Mouse (Mus musculus) liver, embryonic 15.5 days (tissue): Measurements from ENCODE around the gene Ptpn14. TPM values are rescaled to one million over a fixed set of nuclear protein-coding genes. Genes with fewer than 3 reads are reported as not detected.

ENCODE experiments used
- ATAC-seq: fragments of 200-750 bp; cut with Nextera tagmentation; 2 replicates; pipeline ENCODE4 v1.8.0; 2017; ENCODE audit warnings: moderate number of reproducible peaks, mild to moderate bottlenecking, moderate library complexity; ENCODE audit not compliant: insufficient read depth
- H3K27ac ChIP-seq: fragments of 300-500 bp; sonication (generic); replicated peaks from 2 replicates; pipeline ENCODE4 v1.5.1; 2015; ENCODE audit warnings: mild to moderate bottlenecking, inconsistent platforms
- H3K27me3 ChIP-seq: fragments of 300-500 bp; sonication (generic); 2 replicates; pipeline ENCODE4 v1.6.1; 2015; ENCODE audit warnings: mild to moderate bottlenecking, inconsistent platforms
- H3K36me3 ChIP-seq: fragments of 300-500 bp; sonication (generic); replicated peaks from 2 replicates; pipeline ENCODE4 v1.6.1; 2015; ENCODE audit warnings: moderate library complexity, mild to moderate bottlenecking, inconsistent platforms
- H3K4me1 ChIP-seq: fragments of 300-500 bp; sonication (generic); replicated peaks from 2 replicates; pipeline ENCODE4 v1.6.1; 2015; ENCODE audit warnings: inconsistent platforms
- H3K4me2 ChIP-seq: fragments of 300-500 bp; sonication (generic); 2 replicates; pipeline ENCODE4 v1.6.1; 2015; ENCODE audit warnings: moderate library complexity, mild to moderate bottlenecking, inconsistent platforms
- H3K4me3 ChIP-seq: fragments of 300-500 bp; sonication (generic); replicated peaks from 2 replicates; pipeline ENCODE4 v1.5.1; 2015; ENCODE audit warnings: mild to moderate bottlenecking, inconsistent platforms
- H3K9ac ChIP-seq: fragments of 300-500 bp; sonication (generic); 2 replicates; pipeline ENCODE4 v1.6.1; 2015; ENCODE audit warnings: moderate library complexity, mild to moderate bottlenecking, inconsistent platforms
- H3K9me3 ChIP-seq: fragments of 300-500 bp; sonication (generic); replicated peaks from 2 replicates; pipeline ENCODE4 v1.6.1; 2016; ENCODE audit warnings: inconsistent platforms
- WGBS: fragments of 180-500 bp; shearing (Covaris S2); methylation state at CpG from one replicate; pipeline ENCODE4 v1.1.7; 2015; ENCODE audit warnings: mixed read lengths; ENCODE audit not compliant: insufficient replicate concordance; 5-methylcytosine and 5-hydroxymethylcytosine counted together
- polyA plus RNA-seq: library from polyadenylated mRNA; unstranded; fragments of >200 nt; fragmentation: Nextera tagmentation; extraction: Ambion mirVana; gene quantifications from 2 replicates; pipeline ENCODE4 v1.2.1, GENCODE M21; 2015

The Ptpn14 gene
- polyA plus RNA-seq, 1 experiment from 2014 or later: 0.40 TPM

DNA sequence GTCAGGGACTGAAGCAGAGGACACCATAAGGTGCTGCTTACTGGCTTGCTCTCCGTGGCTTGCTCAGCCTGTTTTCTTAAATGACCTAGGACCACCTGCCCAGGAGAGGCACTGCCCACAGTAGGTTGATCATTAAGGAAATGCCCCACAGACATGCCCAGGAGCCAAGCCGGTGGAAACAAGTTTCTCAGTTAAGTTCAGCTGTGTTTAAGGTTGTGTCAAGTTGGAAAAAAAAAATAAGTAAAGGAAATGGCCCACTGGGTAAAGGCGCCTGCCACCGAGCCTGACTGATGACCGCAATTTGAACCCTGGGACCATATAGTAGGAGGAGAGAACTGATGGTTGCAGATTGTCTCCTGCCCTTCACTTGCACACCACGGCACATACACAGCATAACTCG lies 62.6 kb downstream of the Ptpn14 start:
- 67% methylated on average over 7 of the region's 7 CpGs for WGBS
- no peaks in the 10 kb centered on the region for H3K36me3 ChIP-seq
- no peak overlapping the region for H3K4me3 ChIP-seq
- no peak for ATAC-seq
- H3K4me1 ChIP-seq: peaks cover 9% of the 10 kb centered on the region; the same call in 1 of the 2 replicates
- no peak overlapping the region for H3K4me2 ChIP-seq
- no peak overlapping the region for H3K27ac ChIP-seq
- H3K9me3 ChIP-seq: no peaks in the 10 kb centered on the region
- no peaks in the 10 kb centered on the region for H3K27me3 ChIP-seq
- no peak overlapping the region for H3K9ac ChIP-seq

DNA sequence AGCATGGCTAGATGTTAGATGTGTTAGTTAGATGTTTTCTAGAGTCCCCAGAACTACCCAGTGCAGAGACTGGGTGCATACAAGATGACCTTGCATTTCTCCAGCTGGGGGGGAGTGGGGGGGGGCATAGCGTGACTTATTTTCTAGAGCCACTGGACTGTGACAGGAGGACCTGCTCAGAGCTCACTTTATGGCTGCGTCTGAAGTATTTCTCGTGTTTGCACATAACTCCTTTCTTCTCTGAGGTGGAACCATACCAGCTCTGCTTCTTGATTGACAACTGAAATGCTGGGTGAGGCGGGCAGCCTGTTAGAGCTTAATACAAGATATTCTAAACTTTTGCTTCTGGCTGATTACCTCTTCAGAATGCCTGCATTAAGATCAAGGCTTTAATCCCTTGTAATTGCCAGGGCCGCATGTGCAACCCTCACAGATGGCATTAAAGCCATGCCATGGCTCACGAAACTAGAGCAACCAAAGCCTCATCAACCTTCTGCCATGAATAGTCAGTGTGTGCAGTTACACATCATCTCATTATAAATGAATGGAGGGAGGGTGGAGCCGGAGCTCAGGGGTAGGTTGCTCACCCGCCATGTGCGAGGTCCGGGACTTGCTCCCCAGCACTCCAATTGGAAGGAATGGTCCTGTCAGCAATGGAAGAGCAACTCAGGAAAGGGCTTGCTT lies 63.6 kb downstream of the Ptpn14 start:
- no peak overlapping the region for H3K4me2 ChIP-seq
- H3K36me3 ChIP-seq: no peaks in the 10 kb centered on the region
- no peak overlapping the region for H3K27ac ChIP-seq
- peaks cover 17% of the 10 kb centered on the region for H3K4me1 ChIP-seq
- no peaks in the 10 kb centered on the region for H3K27me3 ChIP-seq
- no peak overlapping the region for H3K9ac ChIP-seq
- H3K9me3 ChIP-seq: no peaks in the 10 kb centered on the region
- ATAC-seq: no peak
- 71% methylated on average over 10 of the region's 10 CpGs for WGBS
- H3K4me3 ChIP-seq: no peak overlapping the region

DNA sequence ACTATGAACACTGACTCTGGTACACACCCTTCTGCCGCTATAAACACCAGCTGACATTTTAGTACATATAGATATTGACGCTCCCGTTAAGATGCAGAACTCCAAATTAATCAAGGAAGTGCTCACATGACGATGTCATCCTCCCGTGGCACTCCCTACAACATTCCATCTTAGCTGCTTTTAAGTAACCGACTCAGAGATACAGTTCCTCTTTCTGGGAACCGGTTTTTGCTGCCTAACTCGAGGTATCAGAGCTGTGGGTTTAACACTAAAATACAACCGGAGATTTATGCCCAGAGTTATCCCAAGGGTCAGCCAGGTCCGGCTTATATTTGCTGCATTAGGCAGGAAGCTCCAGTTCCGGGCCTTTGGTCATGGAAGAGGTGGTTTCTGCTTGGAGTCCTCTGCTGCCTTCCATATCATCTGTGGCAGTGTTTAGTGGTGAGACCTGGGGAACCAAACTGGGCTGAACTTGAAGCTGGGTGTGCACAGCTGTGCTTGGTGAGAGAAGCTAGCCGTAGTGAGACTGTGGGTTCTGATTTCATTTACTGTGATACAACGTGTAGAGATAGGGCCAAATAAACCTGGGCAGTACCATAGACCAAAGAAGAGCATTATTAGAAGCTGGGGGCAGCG lies 64.6 kb downstream of the Ptpn14 start:
- Histone ChIP-seq H3K9ac (no peak overlapping the region), H3K4me3 (no peak overlapping the region), H3K9me3 (no peaks in the 10 kb centered on the region), H3K4me1 (peaks cover 17% of the 10 kb centered on the region), H3K4me2 (no peak overlapping the region), H3K27ac (no peak overlapping the region), H3K36me3 (no peaks in the 10 kb centered on the region), H3K27me3 (no peaks in the 10 kb centered on the region)
- ATAC-seq: no peak
- WGBS: 25% methylated on average over 14 of the region's 14 CpGs

DNA sequence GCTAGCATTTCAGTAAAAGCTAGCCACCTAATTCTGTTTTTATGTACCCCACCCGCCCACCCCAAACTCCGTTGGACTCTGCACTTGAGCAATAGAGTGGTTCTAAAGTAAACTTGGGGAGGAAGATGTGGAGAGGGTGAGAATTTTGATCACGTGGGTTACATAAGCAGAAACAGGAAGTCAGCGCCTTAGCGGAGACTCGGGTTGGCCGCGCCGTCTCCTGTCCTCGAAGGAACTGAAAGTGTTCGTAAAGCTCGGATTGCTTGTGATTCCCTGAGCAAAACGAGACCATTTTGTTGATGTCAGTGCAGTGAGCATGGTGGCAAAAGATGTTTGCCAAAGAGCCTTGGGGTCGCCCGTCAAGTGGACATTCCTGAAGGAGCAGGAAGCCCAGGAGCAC lies 70.9 kb downstream of the Ptpn14 start:
- Histone ChIP-seq H3K27ac (no peak overlapping the region), H3K4me3 (no peak overlapping the region), H3K27me3 (no peaks in the 10 kb centered on the region), H3K9ac (no peak overlapping the region), H3K4me1 (peaks cover 25% of the 10 kb centered on the region), H3K4me2 (peak overlapping the region; percentile 18; the same call in 1 of the 2 replicates), H3K36me3 (no peaks in the 10 kb centered on the region), H3K9me3 (no peaks in the 10 kb centered on the region)
- WGBS: 37% methylated on average over 15 of the region's 15 CpGs
- ATAC-seq: no peak

DNA sequence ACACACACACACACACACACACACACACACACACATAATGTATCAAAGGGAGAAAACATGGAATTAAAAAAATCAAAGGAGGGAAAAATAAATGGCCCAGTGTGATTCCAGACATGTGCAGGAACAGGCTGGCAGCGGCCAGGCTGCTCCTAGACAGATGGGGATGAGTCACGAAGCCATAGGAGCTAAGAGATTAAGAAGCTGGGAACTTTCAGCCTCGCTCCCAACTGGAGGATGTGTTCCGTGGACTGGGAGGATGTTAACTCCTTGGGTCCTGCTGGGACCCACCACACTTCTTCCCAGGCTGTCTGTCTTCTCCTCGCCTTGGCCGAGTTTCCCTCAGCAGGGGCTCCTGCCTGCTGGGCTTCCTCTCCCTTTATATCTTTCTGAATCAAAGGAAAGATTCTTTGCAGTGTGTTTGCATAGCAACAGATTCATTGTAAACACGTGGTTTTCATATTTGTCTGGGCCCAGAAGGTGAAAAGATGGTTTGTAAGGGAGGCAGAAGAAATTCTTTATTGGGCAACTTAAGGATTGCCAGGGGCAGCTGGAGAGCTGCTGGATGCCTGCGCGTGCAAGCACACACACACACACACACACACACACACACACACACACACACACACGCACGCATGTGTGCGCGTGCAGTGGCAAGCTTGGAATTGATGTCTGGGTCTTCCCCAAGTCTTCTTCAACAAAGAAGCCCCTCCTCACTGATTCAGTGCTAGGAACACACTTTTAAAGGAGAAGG lies 72.3 kb downstream of the Ptpn14 start:
- Histone ChIP-seq H3K4me3 (no peak overlapping the region), H3K27ac (no peak overlapping the region)
- no peak for ATAC-seq

DNA sequence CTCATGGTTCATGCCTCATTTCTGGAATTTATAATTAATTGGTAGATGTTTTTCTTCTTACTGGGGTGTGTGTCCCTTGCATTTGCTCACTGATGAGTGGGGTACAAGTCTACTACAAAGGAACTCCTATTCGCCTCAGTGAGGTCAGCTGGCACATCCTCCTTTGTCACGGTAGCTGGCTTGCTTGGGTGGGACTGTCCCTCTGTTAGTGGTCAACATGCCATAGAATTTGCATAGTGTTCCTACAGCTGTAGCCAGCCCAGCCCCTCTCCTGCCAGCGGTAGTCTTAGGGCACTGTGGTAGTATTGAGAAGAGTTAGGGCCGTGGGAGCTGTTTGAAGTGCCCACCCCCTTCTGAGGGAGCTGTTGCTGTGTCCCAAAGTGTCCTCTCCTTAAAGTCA lies 73.2 kb downstream of the Ptpn14 start:
- Histone ChIP-seq H3K36me3 (no peaks in the 10 kb centered on the region), H3K4me2 (no peak overlapping the region), H3K9ac (no peak overlapping the region), H3K4me3 (no peak overlapping the region), H3K27me3 (no peaks in the 10 kb centered on the region), H3K4me1 (peaks cover 12% of the 10 kb centered on the region), H3K27ac (no peak overlapping the region), H3K9me3 (no peaks in the 10 kb centered on the region)
- ATAC-seq: no peak
- WGBS: 76% methylated on average over 4 of the region's 4 CpGs

More for the DNA sequence above, 72.3 kb downstream of the Ptpn14 start:
- Histone ChIP-seq H3K9me3 (no peaks in the 10 kb centered on the region), H3K4me2 (no peak overlapping the region), H3K4me1 (peaks cover 22% of the 10 kb centered on the region), H3K27me3 (no peaks in the 10 kb centered on the region), H3K36me3 (no peaks in the 10 kb centered on the region), H3K9ac (no peak overlapping the region)
- WGBS: 78% methylated on average over 13 of the region's 13 CpGs

DNA sequence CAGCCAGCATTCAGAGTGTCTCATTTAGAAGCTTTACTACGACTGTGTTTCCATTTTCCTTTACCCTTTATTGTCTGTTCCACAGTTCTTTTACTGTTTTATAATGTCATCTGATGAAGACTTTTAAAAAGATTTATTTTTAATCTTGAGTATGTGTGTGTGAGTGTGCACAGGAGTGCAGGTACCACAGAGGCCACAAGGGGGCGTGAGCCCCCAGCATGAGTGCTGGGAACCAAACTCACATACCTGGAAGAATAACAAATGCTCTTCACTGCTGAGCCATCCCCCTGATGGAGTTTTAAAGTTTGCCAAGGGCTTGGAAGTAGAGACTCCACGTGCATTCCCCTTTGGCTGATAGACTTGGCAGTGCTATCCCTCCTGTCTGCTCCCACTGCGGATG lies 74.5 kb downstream of the Ptpn14 start:
- H3K27ac ChIP-seq: no peak overlapping the region

DNA sequence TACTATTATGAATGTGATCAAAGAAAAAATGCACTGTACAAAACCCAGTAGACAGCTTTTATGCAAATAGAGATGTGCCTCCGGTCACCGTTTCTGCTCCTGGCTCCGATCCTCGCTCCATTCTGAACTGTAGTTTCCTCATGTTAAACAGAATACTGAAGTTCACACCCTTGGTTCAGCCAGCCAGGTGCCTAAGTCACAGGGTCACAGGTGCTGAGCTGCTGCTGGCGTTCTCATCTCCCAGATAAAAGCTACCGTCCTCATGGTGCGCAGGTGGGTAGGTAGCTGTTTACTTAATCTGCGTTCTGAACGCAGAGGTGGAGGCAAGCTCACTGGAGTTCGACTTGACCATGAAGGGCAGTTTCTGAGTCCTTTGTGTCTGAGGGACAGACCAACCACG lies 75.7 kb downstream of the Ptpn14 start:
- no peak for ATAC-seq
- Histone ChIP-seq H3K9ac (no peak overlapping the region), H3K36me3 (no peaks in the 10 kb centered on the region), H3K4me3 (no peak overlapping the region), H3K9me3 (no peaks in the 10 kb centered on the region), H3K4me2 (no peak overlapping the region), H3K27me3 (no peaks in the 10 kb centered on the region), H3K4me1 (peaks cover 30% of the 10 kb centered on the region), H3K27ac (no peak overlapping the region)
- WGBS: 77% methylated on average over 11 of the region's 11 CpGs

More for the DNA sequence above, 74.5 kb downstream of the Ptpn14 start:
- Histone ChIP-seq H3K9me3 (no peaks in the 10 kb centered on the region), H3K4me2 (no peak overlapping the region), H3K27me3 (no peaks in the 10 kb centered on the region), H3K4me3 (no peak overlapping the region), H3K4me1 (peaks cover 22% of the 10 kb centered on the region), H3K36me3 (no peaks in the 10 kb centered on the region), H3K9ac (no peak overlapping the region)
- WGBS: 79% methylated on average over 4 of the region's 4 CpGs
- ATAC-seq: no peak

DNA sequence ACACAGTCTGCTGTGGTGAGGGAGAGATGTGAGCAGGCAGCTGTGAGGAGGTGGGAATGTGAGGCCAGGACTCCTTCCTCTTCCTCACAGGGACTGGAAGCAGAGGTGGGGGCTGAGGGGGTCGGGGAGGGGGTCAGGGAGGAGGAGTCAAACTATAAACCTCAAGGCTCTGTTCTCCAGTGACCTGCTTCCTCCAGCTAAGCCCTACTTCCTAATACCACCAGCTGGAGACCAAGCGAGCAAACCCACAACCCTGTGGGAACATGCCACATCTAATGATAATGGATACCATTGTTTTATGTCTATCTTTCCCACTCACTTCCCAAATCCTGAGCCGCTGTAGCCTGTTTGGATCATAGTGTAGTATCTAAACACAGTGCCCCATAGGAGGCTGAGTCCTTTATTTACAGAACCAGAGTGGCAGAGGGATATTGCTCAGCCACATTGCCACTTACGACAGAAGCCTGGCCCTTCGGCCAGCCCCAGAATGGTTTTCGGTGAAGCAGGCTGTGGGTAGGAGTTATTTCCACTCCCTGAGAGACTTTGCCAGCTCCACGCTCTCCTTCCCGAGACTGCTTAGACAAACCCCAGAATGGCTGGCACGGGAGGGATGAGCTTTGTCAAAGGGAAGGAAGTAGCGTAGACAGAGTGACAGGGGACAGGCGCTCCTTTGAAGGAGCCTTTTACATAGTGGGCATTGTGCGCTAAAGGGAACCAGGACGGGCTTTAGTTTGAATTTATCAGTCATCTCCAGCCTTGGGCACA lies 78.6 kb downstream of the Ptpn14 start:
- WGBS: 41% methylated on average over 13 of the region's 13 CpGs
- H3K9me3 ChIP-seq: no peaks in the 10 kb centered on the region
- no peaks in the 10 kb centered on the region for H3K36me3 ChIP-seq
- H3K4me1 ChIP-seq: peaks cover 26% of the 10 kb centered on the region
- no peaks in the 10 kb centered on the region for H3K27me3 ChIP-seq
- no peak overlapping the region for H3K9ac ChIP-seq
- no peak for ATAC-seq
- H3K4me3 ChIP-seq: no peak overlapping the region
- no peak overlapping the region for H3K4me2 ChIP-seq
- no peak overlapping the region for H3K27ac ChIP-seq

DNA sequence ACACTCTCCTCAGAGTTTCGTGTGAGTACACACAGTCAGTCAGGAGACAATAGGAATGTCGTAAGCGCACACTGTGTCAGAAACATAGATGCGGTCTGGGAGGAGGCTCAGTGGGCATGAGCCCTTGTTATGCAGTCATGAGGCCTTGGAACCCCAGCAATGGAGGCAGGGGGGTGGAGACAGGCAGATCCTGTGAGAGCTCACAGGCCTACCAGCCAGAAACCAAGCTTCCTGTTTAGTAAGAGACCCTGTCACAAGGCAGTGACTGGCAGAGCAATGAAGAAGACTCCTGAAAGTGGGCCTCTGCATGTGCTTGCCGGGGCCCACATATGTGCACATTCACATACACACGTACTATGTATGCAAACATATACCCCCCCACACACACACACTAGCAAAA lies 79.9 kb downstream of the Ptpn14 start:
- 64% methylated on average over 6 of the region's 6 CpGs for WGBS
- peak overlapping the region; percentile 2; the same call in 1 of the 2 replicates for H3K4me2 ChIP-seq
- no peak overlapping the region for H3K9ac ChIP-seq
- no peaks in the 10 kb centered on the region for H3K36me3 ChIP-seq
- peak; percentile 33 for ATAC-seq
- no peaks in the 10 kb centered on the region for H3K9me3 ChIP-seq
- peaks cover 34% of the 10 kb centered on the region for H3K4me1 ChIP-seq
- H3K27ac ChIP-seq: peak overlapping the region; percentile 25; the same call in 1 of the 2 replicates
- no peak overlapping the region for H3K4me3 ChIP-seq
- no peaks in the 10 kb centered on the region for H3K27me3 ChIP-seq

DNA sequence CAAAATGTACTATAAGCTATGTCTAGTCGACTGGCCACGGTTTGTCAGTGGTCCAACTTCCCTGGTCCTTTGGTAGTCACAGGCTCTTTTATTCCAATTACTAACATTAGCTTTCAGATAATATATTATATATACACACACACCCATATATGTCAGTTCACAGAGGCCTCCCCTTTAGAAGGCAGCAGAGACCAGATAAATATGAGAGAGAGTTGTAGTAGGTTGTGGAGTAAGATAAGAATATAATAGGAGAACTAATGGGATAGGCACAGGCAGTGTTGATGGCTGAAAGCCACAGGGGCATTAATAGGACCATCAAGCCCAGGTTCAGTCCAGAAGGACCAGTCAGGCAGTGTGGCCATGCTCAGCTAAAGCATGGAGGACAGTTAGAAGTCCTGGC lies 80.4 kb downstream of the Ptpn14 start:
- Histone ChIP-seq H3K4me3 (no peak overlapping the region), H3K27ac (0 out of 2 replicates have a peak overlapping the region, but pooled peaks have one; percentile 25), H3K27me3 (no peaks in the 10 kb centered on the region), H3K9ac (no peak overlapping the region), H3K9me3 (no peaks in the 10 kb centered on the region), H3K4me1 (peaks cover 38% of the 10 kb centered on the region), H3K36me3 (no peaks in the 10 kb centered on the region), H3K4me2 (peak overlapping the region; percentile 2; the same call in 1 of the 2 replicates)
- 36% methylated on average over 2 of the region's 2 CpGs for WGBS
- ATAC-seq: peak; percentile 77
